Mouse (Mus musculus) gastrocnemius, adult 2 months (tissue): ENCODE data around the gene Tmem138. TPM values are rescaled to one million over a fixed set of nuclear protein-coding genes. Genes with fewer than 3 reads are reported as not detected.
A peak's percentile ranks its signal among the peaks of the same experiment; 100 is the strongest.
"Not testable (repeated sequence)": the region's sequence is repeated elsewhere in the genome, so short reads cannot be mapped to it uniquely, and the experiment has no call there.

ENCODE experiments used
- DNase-seq: peaks from one replicate; pipeline ENCODE4 v3.0.0; 2022
- H3K27ac ChIP-seq: fragments of 200-600 bp; 2 replicates; pipeline ENCODE4 v1.8.1; 2022; ENCODE audit warnings: mild to moderate bottlenecking
- H3K4me3 ChIP-seq: fragments of 200-600 bp; 2 replicates; pipeline ENCODE4 v1.8.1; 2022; ENCODE audit warnings: mild to moderate bottlenecking, moderate library complexity
- CTCF ChIP-seq: fragments of 200-600 bp; IDR thresholded peaks from 2 replicates; pipeline ENCODE4 v1.8.1; 2022; ENCODE audit warnings: antibody characterized with exemption, mild to moderate bottlenecking, moderate library complexity
- intact Hi-C: fragments of 180-260 bp; cut with DNase I; formaldehyde crosslinking; loops from one replicate; pipeline ENCODE4 v1.15.1; 2025
- total RNA-seq, 2 experiments: library from RNA; stranded (reverse); gene quantifications; 2 replicates each; pipeline ENCODE4 v1.2.3; 2021

Gene Tmem138
- total RNA-seq, 2 experiments from 2014 or later, result 1.5 TPM

- peak; percentile 22 for DNase-seq
These were observed 15.4 kb downstream of the Tmem138 start for GRCm38 (mm10) chr19:10561558-10562314.

GRCm38 (mm10) chr19:10560108-10560507 lies 17.1 kb downstream of the Tmem138 start:
- DNase-seq, result no peak
- intact Hi-C loops, result no loop called here
- H3K27ac ChIP-seq, result no peak overlapping the region
- peak; percentile 24; the same call in 1 of the 2 replicates for TF ChIP-seq CTCF
- no peak overlapping the region for H3K4me3 ChIP-seq

More at GRCm38 (mm10) chr19:10561558-10562314, 15.4 kb downstream of the Tmem138 start:
- no peak overlapping the region for H3K4me3 ChIP-seq
- peak overlapping the region; percentile 71 for H3K27ac ChIP-seq
- no peak for TF ChIP-seq CTCF
- intact Hi-C loops, result no loop called here

- H3K27ac ChIP-seq, H3K4me3 ChIP-seq, DNase-seq, intact Hi-C loops: not testable (repeated sequence)
- TF ChIP-seq CTCF, result peak; percentile 47
These were observed 19.3 kb downstream of the Tmem138 start for GRCm38 (mm10) chr19:10557837-10558375.

GRCm38 (mm10) chr19:10557430-10557829 lies 19.7 kb downstream of the Tmem138 start:
- no peak overlapping the region for H3K4me3 ChIP-seq
- intact Hi-C loops, result no loop called here
- DNase-seq, result no peak

GRCm38 (mm10) chr19:10557001-10557400 lies 20.2 kb downstream of the Tmem138 start:
- no peak overlapping the region for H3K27ac ChIP-seq
- intact Hi-C loops, result no loop called here
- DNase-seq, result no peak
- no peak for TF ChIP-seq CTCF
- no peak overlapping the region for H3K4me3 ChIP-seq

More at GRCm38 (mm10) chr19:10557430-10557829, 19.7 kb downstream of the Tmem138 start:
- H3K27ac ChIP-seq, result no peak overlapping the region
- no peak for TF ChIP-seq CTCF

GRCm38 (mm10) chr19:10555624-10556510 lies 21.3 kb downstream of the Tmem138 start, which contains the start of gene Tmem216:
TSS of gene Tmem216 (minus strand) at chr19:10556238.
- intact Hi-C loops, result loop anchor here (1.0 to 2.0 kb wide), 3 partner anchors 21 to 49 kb away; partner anchors contain the start of genes Cyb561a3, Ddb1, Sdhaf2 and Tkfc
- peak within 1 kb of the TSS; percentile 89 for H3K27ac ChIP-seq
- H3K4me3 ChIP-seq, result peak within 1 kb of the TSS; percentile 78
- DNase-seq, result peak; percentile 91
- TF ChIP-seq CTCF, result peak; percentile 28; the same call in 1 of the 2 replicates

- TF ChIP-seq CTCF, result no peak
- no peak overlapping the region for H3K27ac ChIP-seq
- DNase-seq, result no peak
- intact Hi-C loops, result no loop called here
- no peak overlapping the region for H3K4me3 ChIP-seq
These were observed 37.7 kb downstream of the Tmem138 start for GRCm38 (mm10) chr19:10539454-10539853.

GRCm38 (mm10) chr19:10530082-10530481 lies 47.1 kb downstream of the Tmem138 start:
- H3K4me3 ChIP-seq, result no peak overlapping the region
- DNase-seq, result no peak
- TF ChIP-seq CTCF, result peak; percentile 28; the same call in 1 of the 2 replicates
- no peak overlapping the region for H3K27ac ChIP-seq
- intact Hi-C loops, result no loop called here

- no peak for DNase-seq
These were observed 51.3 kb downstream of the Tmem138 start, which contains the start of gene Sdhaf2 for GRCm38 (mm10) chr19:10525910-10526309. TSS of gene Sdhaf2 (minus strand) at chr19:10526142.

GRCm38 (mm10) chr19:10525106-10525901 lies 51.9 kb downstream of the Tmem138 start, which contains the start of gene Cpsf7:
TSS of gene Cpsf7 (plus strand) at chr19:10525266.
- no peak for TF ChIP-seq CTCF
- peak; percentile 95 for DNase-seq
- Histone ChIP-seq H3K4me3 (peak within 1 kb of the TSS; percentile 97), H3K27ac (peak within 1 kb of the TSS; percentile 99)
- intact Hi-C loops, result loop anchor here (5.0 kb wide), 1 partner anchor 82 kb away; the partner anchor contains the start of genes Ddb1 and Tkfc

More at GRCm38 (mm10) chr19:10525910-10526309, 51.3 kb downstream of the Tmem138 start, which contains the start of gene Sdhaf2:
- H3K27ac ChIP-seq, result peak within 1 kb of the TSS; percentile 99
- H3K4me3 ChIP-seq, result peak within 1 kb of the TSS; percentile 97
- peak; percentile 53 for TF ChIP-seq CTCF
- intact Hi-C loops, result loop anchor here (2.0 to 5.0 kb wide), 2 partner anchors 29 to 81 kb away; partner anchors contain the start of genes Ddb1 and Tkfc

GRCm38 (mm10) chr19:10524784-10525105 lies 52.4 kb downstream of the Tmem138 start:
- no peak for TF ChIP-seq CTCF
- intact Hi-C loops, result loop anchor here (5.0 kb wide), 1 partner anchor 83 kb away; the partner anchor contains the start of genes Ddb1 and Tkfc
- Histone ChIP-seq H3K27ac (peak overlapping the region; percentile 99), H3K4me3 (peak overlapping the region; percentile 97)
- DNase-seq, result no peak
